Mouse (Mus musculus): ENCODE measurements at regions not wholly inside any gene's neighbourhood (a gene's known extent, or its start where the extent isn't known, plus 50 kb on each side); places are given as distances from the start of the nearest gene placed in this dataset.

GRCm38 (mm10) chr5:111946281-111946680 lies 212.6 kb downstream of the Gm26897 start:
- DNase-seq (ENCODE audit: low spot score), result no peak

- DNase-seq (ENCODE audit: low spot score), result peak; percentile 48
Observed at GRCm38 (mm10) chr5:111957698-111958097, 224.0 kb downstream of the Gm26897 start.

- DNase-seq (ENCODE audit: low spot score), result peak; percentile 82
Observed at GRCm38 (mm10) chr5:111958226-111958625, 224.5 kb downstream of the Gm26897 start.

GRCm38 (mm10) chr5:111965311-111965710 lies 231.6 kb downstream of the Gm26897 start:
- no peak for DNase-seq (ENCODE audit: low spot score)

- DNase-seq (ENCODE audit: low spot score), result no peak
Observed at GRCm38 (mm10) chr5:111968121-111968520, 234.4 kb downstream of the Gm26897 start.

- DNase-seq (ENCODE audit: low spot score), result no peak
Observed at GRCm38 (mm10) chr5:111968701-111969100, 235.0 kb downstream of the Gm26897 start.

- no peak for DNase-seq (ENCODE audit: low spot score)
Observed at GRCm38 (mm10) chr5:111971193-111971592, 237.5 kb downstream of the Gm26897 start.

GRCm38 (mm10) chr5:111971952-111972351 lies 238.2 kb downstream of the Gm26897 start:
- no peak for DNase-seq (ENCODE audit: low spot score)

GRCm38 (mm10) chr5:111975686-111976085 lies 242.0 kb downstream of the Gm26897 start:
- peak; percentile 23 for DNase-seq (ENCODE audit: low spot score)

GRCm38 (mm10) chr5:111979601-111980000 lies 245.9 kb downstream of the Gm26897 start:
- no peak for DNase-seq (ENCODE audit: low spot score)

GRCm38 (mm10) chr5:111982106-111982505 lies 248.4 kb downstream of the Gm26897 start:
- no peak for DNase-seq (ENCODE audit: low spot score)

GRCm38 (mm10) chr5:111985997-111986396 lies 252.3 kb downstream of the Gm26897 start:
- no peak for DNase-seq (ENCODE audit: low spot score)

GRCm38 (mm10) chr5:111987036-111987435 lies 253.3 kb downstream of the Gm26897 start:
- peak; percentile 69 for DNase-seq (ENCODE audit: low spot score)

GRCm38 (mm10) chr5:111991805-111992204 lies 258.1 kb downstream of the Gm26897 start:
- no peak for DNase-seq (ENCODE audit: low spot score)

GRCm38 (mm10) chr5:111993221-111993620 lies 259.1 kb downstream of the Cryba4 start:
- DNase-seq (ENCODE audit: low spot score), result no peak

- DNase-seq (ENCODE audit: low spot score), result no peak
Observed at GRCm38 (mm10) chr5:111993930-111994329, 258.4 kb downstream of the Cryba4 start.

- no peak for DNase-seq (ENCODE audit: low spot score)
Observed at GRCm38 (mm10) chr5:111996806-111997205, 255.5 kb downstream of the Cryba4 start.

GRCm38 (mm10) chr5:112001742-112002701 lies 250.3 kb downstream of the Cryba4 start:
- peak; percentile 85 for DNase-seq (ENCODE audit: low spot score)

GRCm38 (mm10) chr5:112002856-112003660 lies 249.3 kb downstream of the Cryba4 start:
- DNase-seq (ENCODE audit: low spot score), result peak; percentile 53

- DNase-seq (ENCODE audit: low spot score), result no peak
Observed at GRCm38 (mm10) chr5:112004041-112004440, 248.3 kb downstream of the Cryba4 start.

GRCm38 (mm10) chr5:112012505-112013164 lies 239.7 kb downstream of the Cryba4 start:
- peak; percentile 74 for DNase-seq (ENCODE audit: low spot score)

GRCm38 (mm10) chr5:112018925-112019324 lies 233.4 kb downstream of the Cryba4 start:
- no peak for DNase-seq (ENCODE audit: low spot score)
